Mouse (Mus musculus): ENCODE results near the gene Tmem88. TPM values are rescaled to one million over a fixed set of nuclear protein-coding genes. Genes with fewer than 3 reads are reported as not detected.

The Tmem88 gene
- 1 to 10 TPM; 7.2 to 8.1 TPM for total RNA-seq (2023)

GRCm38 (mm10) chr11:69398059-69398458, at the start of gene Tmem88:
Gene Tmem88, minus strand, starts transcription at chr11:69398234.

GRCm38 (mm10) chr11:69413221-69414181, 15.5 kb upstream of the Tmem88 start, which contains the start of gene Kdm6b:
Gene Kdm6b, minus strand, starts transcription at chr11:69413675.

GRCm38 (mm10) chr11:69395235-69395633, 2.8 kb downstream of the Tmem88 start, which contains the start of the genes Naa38 and Cyb5d1:
Gene Naa38, plus strand, starts transcription at chr11:69395487.
Gene Cyb5d1, minus strand, starts transcription at chr11:69395631.

GRCm38 (mm10) chr11:69369215-69369989, 28.6 kb downstream of the Tmem88 start, which contains the start of gene Chd3:
Gene Chd3, minus strand, starts transcription at chr11:69369406.

Other genes starting within 250 kb of the Tmem88 start
- not detected for gene Alox12b, start 241.2 kb downstream of the Tmem88 start, total RNA-seq (2023)
- 1 to 10 TPM; 1.2 to 1.6 TPM for gene Alox8, start 200.4 kb downstream of the Tmem88 start, total RNA-seq (2023)
- under 1 TPM; 0.06 to 0.12 TPM for gene Gucy2e, start 161.2 kb downstream of the Tmem88 start, total RNA-seq (2023)
- gene Cntrob, start 74.5 kb downstream of the Tmem88 start, total RNA-seq (2023) = 10 to 100 TPM; 13.4 to 18.0 TPM
- 10 to 100 TPM; 22.6 to 26.6 TPM for gene Trappc1, start 74.3 kb downstream of the Tmem88 start, total RNA-seq (2023)
- gene Kcnab3, start 72.0 kb downstream of the Tmem88 start, total RNA-seq (2023) = 1 to 10 TPM; 1.1 to 1.8 TPM
- gene Rnf227, start 57.8 kb downstream of the Tmem88 start, total RNA-seq (2023) = 1 to 10 TPM; 1.5 to 2.4 TPM
- 100 to 1,000 TPM; 777 to 802 TPM for gene Chd3, start 28.8 kb downstream of the Tmem88 start, total RNA-seq (2023)
- gene Naa38, start 2.7 kb downstream of the Tmem88 start, total RNA-seq (2023) = 10 to 100 TPM; 33.0 to 46.3 TPM
- gene Cyb5d1, start 2.6 kb downstream of the Tmem88 start, total RNA-seq (2023) = 10 to 100 TPM; 24.6 to 31.6 TPM
- gene Kdm6b, start 15.4 kb upstream of the Tmem88 start, total RNA-seq (2023) = 100 to 1,000 TPM; 135 to 162 TPM
- under 1 TPM; 0.03 TPM for gene Dnah2, start 150.9 kb upstream of the Tmem88 start, total RNA-seq (2023)
- gene Efnb3, start 162.0 kb upstream of the Tmem88 start, total RNA-seq (2023) = 1 to 10 TPM in 1 of 2 experiments, under 1 TPM in 1; 0.86 to 1.5 TPM
- 10 to 100 TPM; 16.2 TPM for gene Wrap53, start 182.0 kb upstream of the Tmem88 start, total RNA-seq (2023)
- 100 to 1,000 TPM; 146 to 161 TPM for gene Trp53, start 182.1 kb upstream of the Tmem88 start, total RNA-seq (2023)
- gene Atp1b2, start 207.7 kb upstream of the Tmem88 start, total RNA-seq (2023) = 1 to 10 TPM; 1.3 to 3.2 TPM
- gene Shbg, start 219.7 kb upstream of the Tmem88 start, total RNA-seq (2023) = not detected
- not detected for gene Sat2, start 223.8 kb upstream of the Tmem88 start, total RNA-seq (2023)
- 10 to 100 TPM; 77.7 to 93.7 TPM for gene Fxr2, start 234.8 kb upstream of the Tmem88 start, total RNA-seq (2023)

All from T-cell, adult 66 days (primary cell).